Mouse (Mus musculus): ENCODE data around the gene Npsr1. TPM values are rescaled to one million over a fixed set of nuclear protein-coding genes. Genes with fewer than 3 reads are reported as not detected.

Gene Npsr1
- polyA plus RNA-seq, 1 experiment from 2014 or later = not detected

DNA sequence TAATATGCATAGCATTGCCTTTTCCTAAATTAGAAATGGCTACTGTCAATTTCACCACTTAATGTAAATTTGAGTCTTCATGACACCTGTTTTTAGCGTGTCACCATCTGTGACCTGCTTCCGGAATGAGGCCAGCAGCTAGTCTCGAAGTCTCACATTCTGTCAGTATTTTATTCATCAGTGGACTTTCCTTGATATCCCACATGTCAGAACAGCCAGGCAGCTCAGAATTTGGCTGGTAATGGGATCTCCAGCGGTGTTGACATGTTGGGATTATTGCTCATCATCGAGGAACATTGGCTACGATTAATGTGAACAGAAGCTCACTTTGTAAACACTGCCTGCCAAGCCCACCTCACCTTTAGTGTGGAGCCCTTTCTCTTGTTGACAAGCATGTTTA, 205.1 kb downstream of the Npsr1 start:
- no peak for ATAC-seq (ENCODE audit: low FRiP score)
- WGBS = 89% methylated on average over 6 of the region's 6 CpGs
- H3K4me1 ChIP-seq (replicated peaks; ENCODE audit: control insufficient read depth, insufficient read depth, low read length) = no peaks in the 10 kb centered on the region

DNA sequence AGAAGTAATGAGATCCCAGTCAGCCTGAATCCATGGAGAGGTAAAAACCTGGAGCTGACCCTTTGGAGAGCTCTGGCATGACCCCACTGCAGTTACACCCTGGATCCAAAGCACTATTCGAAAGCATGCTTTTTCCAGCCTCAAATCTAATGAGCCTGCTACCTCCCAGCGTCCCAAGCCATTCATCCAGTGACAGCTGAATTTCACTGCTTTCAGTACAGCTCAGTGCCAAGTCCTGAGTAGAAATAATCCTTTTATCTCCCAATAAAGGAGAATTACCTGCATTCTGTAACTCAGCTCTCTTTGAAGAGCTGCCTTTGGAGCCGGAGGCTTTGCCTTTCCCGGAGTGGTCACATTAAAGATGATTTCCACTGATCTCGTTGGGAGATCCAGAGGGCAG, 209.2 kb downstream of the Npsr1 start:
- no peak for ATAC-seq (ENCODE audit: low FRiP score)
- WGBS = 58% methylated on average over 5 of the region's 5 CpGs
- Histone ChIP-seq H3K9me3 (ENCODE audit: control insufficient read depth, low read length) (no peaks in the 10 kb centered on the region), H3K4me2 (replicated peaks; ENCODE audit: low read depth, low read length) (no peak overlapping the region), H3K9ac (ENCODE audit: low read depth, low read length) (no peak overlapping the region), H3K4me3 (ENCODE audit: low read depth, low read length) (no peak overlapping the region), H3K4me1 (replicated peaks; ENCODE audit: control insufficient read depth, insufficient read depth, low read length) (no peaks in the 10 kb centered on the region), H3K27ac (ENCODE audit: low read depth, low read length) (no peak overlapping the region), H3K36me3 (ENCODE audit: control insufficient read depth, insufficient read depth, low read length) (no peaks in the 10 kb centered on the region), H3K27me3 (ENCODE audit: control insufficient read depth, insufficient read depth, low read length) (no peaks in the 10 kb centered on the region)
- DNase-seq (ENCODE audit: low spot score) = no peak

More for the DNA sequence above, 205.1 kb downstream of the Npsr1 start:
- no peak overlapping the region for H3K27ac ChIP-seq (ENCODE audit: low read depth, low read length)
- H3K36me3 ChIP-seq (ENCODE audit: control insufficient read depth, insufficient read depth, low read length) = no peaks in the 10 kb centered on the region
- H3K9me3 ChIP-seq (ENCODE audit: control insufficient read depth, low read length) = no peaks in the 10 kb centered on the region
- DNase-seq (ENCODE audit: low spot score) = no peak
- H3K9ac ChIP-seq (ENCODE audit: low read depth, low read length) = no peak overlapping the region
- no peaks in the 10 kb centered on the region for H3K27me3 ChIP-seq (ENCODE audit: control insufficient read depth, insufficient read depth, low read length)
- H3K4me3 ChIP-seq (ENCODE audit: low read depth, low read length) = no peak overlapping the region
- H3K4me2 ChIP-seq (replicated peaks; ENCODE audit: low read depth, low read length) = no peak overlapping the region

DNA sequence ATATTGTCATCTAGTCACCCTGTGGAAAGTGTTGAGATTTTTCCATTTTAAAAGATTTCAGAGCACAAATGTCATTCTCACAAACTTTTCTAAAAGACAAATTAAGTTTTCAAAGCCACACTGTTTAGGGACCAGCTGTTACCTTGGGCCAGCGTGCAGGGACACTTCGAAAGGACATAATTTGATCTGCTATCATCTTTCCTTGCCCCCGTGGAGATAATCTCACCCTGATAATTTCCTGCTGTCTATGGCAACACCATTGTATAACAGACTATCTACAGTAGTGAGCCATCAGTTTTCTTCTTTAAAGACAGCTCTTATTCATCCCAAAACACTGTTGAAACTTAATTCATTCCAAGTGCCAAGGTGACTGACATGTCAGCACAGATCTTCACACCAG, 209.6 kb downstream of the Npsr1 start:
- no peaks in the 10 kb centered on the region for H3K36me3 ChIP-seq (ENCODE audit: control insufficient read depth, insufficient read depth, low read length)
- H3K9ac ChIP-seq (ENCODE audit: low read depth, low read length) = no peak overlapping the region
- H3K4me2 ChIP-seq (replicated peaks; ENCODE audit: low read depth, low read length) = no peak overlapping the region
- ATAC-seq (ENCODE audit: low FRiP score) (no peak), DNase-seq (ENCODE audit: low spot score) (no peak)
- no peak overlapping the region for H3K4me3 ChIP-seq (ENCODE audit: low read depth, low read length)
- no peaks in the 10 kb centered on the region for H3K9me3 ChIP-seq (ENCODE audit: control insufficient read depth, low read length)
- no peaks in the 10 kb centered on the region for H3K27me3 ChIP-seq (ENCODE audit: control insufficient read depth, insufficient read depth, low read length)
- WGBS = 72% methylated on average over 3 of the region's 3 CpGs
- H3K27ac ChIP-seq (ENCODE audit: low read depth, low read length) = no peak overlapping the region
- no peaks in the 10 kb centered on the region for H3K4me1 ChIP-seq (replicated peaks; ENCODE audit: control insufficient read depth, insufficient read depth, low read length)

DNA sequence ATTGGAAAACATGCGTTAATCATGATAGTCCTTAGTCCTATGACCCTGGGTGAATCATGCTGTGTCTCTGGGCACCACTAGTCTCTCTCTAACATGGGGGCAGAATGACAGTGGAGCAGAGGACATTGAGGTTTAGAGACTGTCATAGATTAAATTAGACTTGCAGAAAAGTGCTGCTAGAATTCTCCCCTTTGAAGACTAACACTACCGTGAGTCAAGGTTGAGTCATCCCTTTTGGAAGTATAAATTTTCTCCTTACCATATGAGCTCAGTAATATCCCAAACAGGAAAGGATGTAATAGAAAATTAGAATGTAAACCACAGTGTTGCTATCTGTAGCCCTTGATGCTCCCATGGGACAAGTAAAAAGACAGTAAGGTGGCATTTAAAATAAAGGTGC, 218.0 kb downstream of the Npsr1 start:
- Histone ChIP-seq H3K9me3 (ENCODE audit: control insufficient read depth, low read length) (no peaks in the 10 kb centered on the region), H3K27ac (ENCODE audit: low read depth, low read length) (no peak overlapping the region), H3K4me1 (replicated peaks; ENCODE audit: control insufficient read depth, insufficient read depth, low read length) (no peaks in the 10 kb centered on the region), H3K9ac (ENCODE audit: low read depth, low read length) (no peak overlapping the region), H3K27me3 (ENCODE audit: control insufficient read depth, insufficient read depth, low read length) (no peaks in the 10 kb centered on the region), H3K36me3 (ENCODE audit: control insufficient read depth, insufficient read depth, low read length) (no peaks in the 10 kb centered on the region), H3K4me3 (ENCODE audit: low read depth, low read length) (no peak overlapping the region), H3K4me2 (replicated peaks; ENCODE audit: low read depth, low read length) (no peak overlapping the region)
- ATAC-seq (ENCODE audit: low FRiP score) = no peak
- no peak for DNase-seq (ENCODE audit: low spot score)
- 91% methylated on average over 2 of the region's 2 CpGs for WGBS

DNA sequence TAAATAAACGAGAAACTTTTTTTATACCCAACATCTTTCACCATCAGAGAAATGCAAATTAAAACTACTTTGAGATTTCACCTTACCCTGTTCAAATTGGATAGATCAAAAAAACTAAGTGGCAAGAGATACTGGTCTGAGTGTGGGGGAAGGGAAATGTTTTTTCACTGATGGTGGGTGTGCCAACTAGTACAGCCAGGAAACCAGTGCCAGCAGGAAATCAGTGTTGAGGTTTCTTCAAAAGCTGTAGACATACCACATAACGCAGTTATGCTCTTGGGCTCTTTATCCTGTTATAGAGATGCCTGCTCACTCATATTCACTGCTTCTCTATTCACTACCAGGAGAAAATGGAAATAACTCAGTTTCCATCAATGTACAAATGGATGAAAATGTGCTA, 233.9 kb downstream of the Npsr1 start:
- Histone ChIP-seq H3K4me1 (replicated peaks; ENCODE audit: control insufficient read depth, insufficient read depth, low read length) (no peaks in the 10 kb centered on the region), H3K36me3 (ENCODE audit: control insufficient read depth, insufficient read depth, low read length) (no peaks in the 10 kb centered on the region), H3K4me3 (ENCODE audit: low read depth, low read length) (no peak overlapping the region), H3K4me2 (replicated peaks; ENCODE audit: low read depth, low read length) (no peak overlapping the region), H3K27me3 (ENCODE audit: control insufficient read depth, insufficient read depth, low read length) (no peaks in the 10 kb centered on the region), H3K27ac (ENCODE audit: low read depth, low read length) (no peak overlapping the region), H3K9ac (ENCODE audit: low read depth, low read length) (no peak overlapping the region), H3K9me3 (ENCODE audit: control insufficient read depth, low read length) (no peaks in the 10 kb centered on the region)
- ATAC-seq (ENCODE audit: low FRiP score) (no peak), DNase-seq (ENCODE audit: low spot score) (no peak)
- WGBS = 74% methylated on average over 2 of the region's 2 CpGs

DNA sequence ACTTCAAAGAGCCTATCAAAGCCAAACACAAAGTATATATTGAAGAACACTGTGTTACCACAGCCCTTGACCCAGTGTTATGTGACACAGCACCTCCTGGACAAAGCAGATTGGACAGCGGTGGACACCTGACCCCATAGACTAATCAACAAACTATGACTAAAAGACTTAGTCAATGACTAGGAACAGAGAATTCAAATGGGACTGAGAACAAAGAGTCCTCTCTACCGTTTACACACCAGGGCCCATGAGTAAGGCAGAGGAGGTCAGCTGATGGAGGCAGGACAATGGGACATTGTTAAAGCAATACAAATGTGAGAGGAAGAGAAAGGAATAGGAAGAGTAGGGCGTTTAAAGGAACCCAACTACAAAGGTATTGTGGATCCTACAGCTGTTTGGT, 243.5 kb downstream of the Npsr1 start:
- Histone ChIP-seq H3K27ac (ENCODE audit: low read depth, low read length) (no peak overlapping the region), H3K4me3 (ENCODE audit: low read depth, low read length) (no peak overlapping the region), H3K9me3 (ENCODE audit: control insufficient read depth, low read length) (no peaks in the 10 kb centered on the region), H3K27me3 (ENCODE audit: control insufficient read depth, insufficient read depth, low read length) (no peaks in the 10 kb centered on the region), H3K4me2 (replicated peaks; ENCODE audit: low read depth, low read length) (no peak overlapping the region), H3K4me1 (replicated peaks; ENCODE audit: control insufficient read depth, insufficient read depth, low read length) (no peaks in the 10 kb centered on the region), H3K9ac (ENCODE audit: low read depth, low read length) (no peak overlapping the region), H3K36me3 (ENCODE audit: control insufficient read depth, insufficient read depth, low read length) (no peaks in the 10 kb centered on the region)
- DNase-seq (ENCODE audit: low spot score) = no peak
- WGBS = 50% methylated on average over 3 of the region's 3 CpGs
- ATAC-seq (ENCODE audit: low FRiP score) = no peak

DNA sequence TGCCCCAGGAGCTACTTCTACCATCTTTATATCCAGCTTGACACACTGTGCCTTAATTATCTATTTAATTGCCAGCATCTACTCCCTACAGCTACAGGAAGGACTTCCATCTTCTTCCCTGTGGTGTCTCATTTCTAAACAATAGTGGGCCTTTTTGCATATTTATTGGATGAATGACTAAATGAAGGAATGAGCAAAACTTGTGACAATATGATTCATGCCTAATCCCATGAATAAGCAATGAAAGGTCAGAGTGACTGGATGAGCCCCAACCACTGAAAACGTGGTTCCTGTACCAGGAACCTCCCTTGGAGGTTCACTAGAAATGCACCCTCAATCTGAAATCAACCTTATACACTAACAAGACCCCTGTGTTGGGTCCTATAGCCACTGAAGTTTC, 249.2 kb downstream of the Npsr1 start:
- Histone ChIP-seq H3K4me1 (replicated peaks; ENCODE audit: control insufficient read depth, insufficient read depth, low read length) (no peaks in the 10 kb centered on the region), H3K4me2 (replicated peaks; ENCODE audit: low read depth, low read length) (no peak overlapping the region), H3K4me3 (ENCODE audit: low read depth, low read length) (no peak overlapping the region), H3K27me3 (ENCODE audit: control insufficient read depth, insufficient read depth, low read length) (no peaks in the 10 kb centered on the region), H3K9ac (ENCODE audit: low read depth, low read length) (no peak overlapping the region), H3K36me3 (ENCODE audit: control insufficient read depth, insufficient read depth, low read length) (no peaks in the 10 kb centered on the region), H3K27ac (ENCODE audit: low read depth, low read length) (no peak overlapping the region), H3K9me3 (ENCODE audit: control insufficient read depth, low read length) (no peaks in the 10 kb centered on the region)
- WGBS = 38% methylated on average over 1 of the region's 1 CpGs
- DNase-seq (ENCODE audit: low spot score) (no peak), ATAC-seq (ENCODE audit: low FRiP score) (no peak)

DNA sequence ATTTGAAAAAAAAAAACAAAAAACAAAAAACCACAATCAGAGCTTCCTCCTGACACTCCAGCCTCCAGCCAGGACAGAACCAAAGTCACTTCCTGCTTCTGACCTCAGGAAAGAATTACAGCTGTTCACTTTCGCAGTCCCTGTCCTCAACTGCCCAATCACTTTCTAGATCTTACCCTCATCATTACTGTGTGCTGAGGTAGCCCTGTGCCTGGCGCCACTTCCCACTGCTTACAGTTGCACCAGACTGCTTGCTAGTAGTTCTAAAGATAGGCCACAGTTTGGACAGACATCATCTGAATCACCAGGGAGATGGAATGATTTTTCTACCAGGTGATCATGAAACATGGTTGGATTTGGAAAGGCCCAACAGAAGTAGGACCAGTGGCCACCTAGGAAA, 251.7 kb downstream of the Npsr1 start:
- Histone ChIP-seq H3K4me2 (replicated peaks; ENCODE audit: low read depth, low read length) (no peak overlapping the region), H3K9me3 (ENCODE audit: control insufficient read depth, low read length) (no peaks in the 10 kb centered on the region), H3K4me3 (ENCODE audit: low read depth, low read length) (no peak overlapping the region), H3K27ac (ENCODE audit: low read depth, low read length) (no peak overlapping the region), H3K4me1 (replicated peaks; ENCODE audit: control insufficient read depth, insufficient read depth, low read length) (no peaks in the 10 kb centered on the region), H3K9ac (ENCODE audit: low read depth, low read length) (no peak overlapping the region), H3K27me3 (ENCODE audit: control insufficient read depth, insufficient read depth, low read length) (no peaks in the 10 kb centered on the region), H3K36me3 (ENCODE audit: control insufficient read depth, insufficient read depth, low read length) (no peaks in the 10 kb centered on the region)
- ATAC-seq (ENCODE audit: low FRiP score) (no peak), DNase-seq (ENCODE audit: low spot score) (no peak)
- WGBS = 88% methylated on average over 2 of the region's 2 CpGs

DNA sequence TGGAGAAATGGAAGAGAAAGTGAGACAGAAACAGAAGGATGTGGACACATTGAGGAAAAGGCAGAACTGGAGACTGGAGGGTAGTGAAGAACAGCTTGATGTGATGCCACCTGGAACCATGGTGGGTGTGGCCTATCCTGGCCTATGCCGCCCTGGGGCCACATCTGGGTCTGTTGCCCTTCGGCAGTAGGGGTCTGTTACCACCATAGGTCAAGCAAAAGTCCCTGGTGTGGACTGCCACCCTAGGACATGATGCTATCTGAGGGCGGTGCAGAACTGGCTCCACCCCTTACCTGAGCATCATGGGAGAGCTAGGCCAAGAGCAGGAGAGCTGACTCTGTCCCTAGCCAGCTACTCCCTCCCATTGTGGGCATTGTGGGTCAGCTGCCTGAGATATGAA, 253.6 kb downstream of the Npsr1 start:
- Histone ChIP-seq H3K9me3 (ENCODE audit: control insufficient read depth, low read length) (no peaks in the 10 kb centered on the region), H3K36me3 (ENCODE audit: control insufficient read depth, insufficient read depth, low read length) (no peaks in the 10 kb centered on the region), H3K9ac (ENCODE audit: low read depth, low read length) (no peak overlapping the region), H3K4me1 (replicated peaks; ENCODE audit: control insufficient read depth, insufficient read depth, low read length) (no peaks in the 10 kb centered on the region), H3K27me3 (ENCODE audit: control insufficient read depth, insufficient read depth, low read length) (no peaks in the 10 kb centered on the region), H3K4me3 (ENCODE audit: low read depth, low read length) (no peak overlapping the region), H3K27ac (ENCODE audit: low read depth, low read length) (no peak overlapping the region), H3K4me2 (replicated peaks; ENCODE audit: low read depth, low read length) (no peak overlapping the region)
- no peak for DNase-seq (ENCODE audit: low spot score)
- 92% methylated on average over 3 of the region's 3 CpGs for WGBS
- no peak for ATAC-seq (ENCODE audit: low FRiP score)

Data from hindbrain, embryonic 11.5 days (tissue).